Mouse (Mus musculus): ENCODE measurements around the gene Adamts2. TPM values are rescaled to one million over a fixed set of nuclear protein-coding genes. Genes with fewer than 3 reads are reported as not detected.

The Adamts2 gene
- polyA plus RNA-seq, 1 experiment from 2014 or later: 25.7 TPM

DNA sequence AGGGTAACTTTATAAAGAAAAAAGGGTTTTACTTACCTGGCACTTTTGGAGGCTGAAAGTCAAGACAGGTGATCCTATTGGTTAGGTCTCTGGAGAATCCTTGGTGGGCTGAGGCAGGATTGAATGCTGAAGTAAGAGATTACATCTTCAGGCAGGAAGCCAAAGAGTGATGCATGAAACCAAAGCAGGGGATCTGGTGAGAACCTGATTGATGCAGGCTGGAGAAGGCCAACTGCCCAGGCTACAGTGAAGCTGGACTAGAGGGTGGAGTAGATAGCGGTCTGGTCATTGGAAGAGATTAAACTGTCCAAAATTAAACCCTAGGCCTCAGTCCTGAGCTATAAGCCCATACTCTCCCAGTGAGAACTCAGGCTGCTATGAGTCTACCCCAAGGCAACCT, 69.0 kb downstream of the Adamts2 start:
- no peaks in the 10 kb centered on the region for H3K9me3 ChIP-seq (ENCODE audit: control insufficient read depth, low read length)
- H3K4me2 ChIP-seq (ENCODE audit: low read depth, low read length): no peak overlapping the region
- WGBS: 100% methylated on average over 1 of the region's 1 CpGs
- H3K36me3 ChIP-seq (ENCODE audit: control insufficient read depth, insufficient read depth, low read length): no peaks in the 10 kb centered on the region
- ATAC-seq (ENCODE audit: low read depth) (no peak), DNase-seq (ENCODE audit: low spot score) (no peak)
- no peak overlapping the region for H3K4me3 ChIP-seq (ENCODE audit: low read depth, low read length)
- 0 out of 2 replicates have a peak, but pooled peaks cover 6% of the 10 kb centered on the region for H3K4me1 ChIP-seq (ENCODE audit: control insufficient read depth, insufficient read depth, low read length)
- no peak overlapping the region for H3K27ac ChIP-seq (replicated peaks; ENCODE audit: low read depth, low read length)
- H3K9ac ChIP-seq (ENCODE audit: low read depth, low read length): no peak overlapping the region
- H3K27me3 ChIP-seq (replicated peaks; ENCODE audit: control insufficient read depth, insufficient read depth, low read length): no peaks in the 10 kb centered on the region

DNA sequence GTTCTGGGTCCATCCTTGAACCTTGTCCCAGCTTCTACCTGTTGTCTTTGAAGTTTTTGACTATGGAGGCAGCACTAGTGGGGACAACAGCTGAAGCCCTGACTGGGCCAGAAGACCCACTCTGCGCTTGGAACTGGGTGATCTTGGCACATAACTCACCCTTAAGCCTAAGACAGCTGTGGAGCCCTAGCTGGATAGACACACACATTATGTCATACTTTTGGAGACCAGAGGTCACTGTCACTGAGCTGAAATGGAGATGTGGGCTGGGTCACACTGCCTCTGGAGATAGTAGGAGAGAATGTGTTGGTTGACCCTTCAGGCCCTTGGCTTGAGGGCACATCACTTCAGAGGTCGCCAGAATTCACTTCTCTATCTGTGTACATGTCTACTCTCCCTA, 69.5 kb downstream of the Adamts2 start:
- Histone ChIP-seq H3K4me1 (ENCODE audit: control insufficient read depth, insufficient read depth, low read length) (0 out of 2 replicates have a peak, but pooled peaks cover 6% of the 10 kb centered on the region), H3K9ac (ENCODE audit: low read depth, low read length) (no peak overlapping the region), H3K36me3 (ENCODE audit: control insufficient read depth, insufficient read depth, low read length) (no peaks in the 10 kb centered on the region), H3K4me2 (ENCODE audit: low read depth, low read length) (no peak overlapping the region), H3K9me3 (ENCODE audit: control insufficient read depth, low read length) (no peaks in the 10 kb centered on the region), H3K27me3 (replicated peaks; ENCODE audit: control insufficient read depth, insufficient read depth, low read length) (no peaks in the 10 kb centered on the region), H3K4me3 (ENCODE audit: low read depth, low read length) (no peak overlapping the region), H3K27ac (replicated peaks; ENCODE audit: low read depth, low read length) (no peak overlapping the region)
- DNase-seq (ENCODE audit: low spot score) (no peak), ATAC-seq (ENCODE audit: low read depth) (no peak)
- 50% methylated on average over 2 of the region's 2 CpGs for WGBS

DNA sequence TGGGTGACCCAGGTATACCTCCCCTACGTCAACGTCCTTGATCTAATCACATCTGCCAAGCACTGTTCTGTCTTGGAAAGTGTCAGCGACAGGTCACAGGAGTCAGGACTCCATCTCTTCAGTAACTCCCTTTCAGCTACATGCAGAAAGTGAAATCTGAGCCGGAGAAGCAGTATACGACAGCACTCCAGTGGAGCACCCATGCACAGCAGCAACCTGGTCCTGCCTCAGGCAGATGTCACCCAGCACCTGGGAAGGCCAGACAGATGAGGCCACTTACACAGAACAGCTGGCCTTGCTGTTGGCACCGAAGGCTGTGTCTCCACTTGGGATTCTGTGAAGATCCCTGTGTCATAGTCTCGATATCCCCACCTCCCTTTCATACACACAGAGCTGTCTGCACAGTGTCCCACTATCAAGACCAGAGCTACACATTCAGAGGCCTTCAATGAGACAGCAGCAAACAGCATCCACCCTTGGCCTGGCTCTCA, 70.0 kb downstream of the Adamts2 start:
- no peak overlapping the region for H3K9ac ChIP-seq (ENCODE audit: low read depth, low read length)
- 0 out of 2 replicates have a peak, but pooled peaks cover 6% of the 10 kb centered on the region for H3K4me1 ChIP-seq (ENCODE audit: control insufficient read depth, insufficient read depth, low read length)
- H3K27me3 ChIP-seq (replicated peaks; ENCODE audit: control insufficient read depth, insufficient read depth, low read length): no peaks in the 10 kb centered on the region
- no peak overlapping the region for H3K4me3 ChIP-seq (ENCODE audit: low read depth, low read length)
- no peaks in the 10 kb centered on the region for H3K9me3 ChIP-seq (ENCODE audit: control insufficient read depth, low read length)
- no peak for DNase-seq (ENCODE audit: low spot score)
- H3K27ac ChIP-seq (replicated peaks; ENCODE audit: low read depth, low read length): no peak overlapping the region
- no peak overlapping the region for H3K4me2 ChIP-seq (ENCODE audit: low read depth, low read length)
- 70% methylated on average over 7 of the region's 7 CpGs for WGBS
- no peak for ATAC-seq (ENCODE audit: low read depth)
- no peaks in the 10 kb centered on the region for H3K36me3 ChIP-seq (ENCODE audit: control insufficient read depth, insufficient read depth, low read length)

DNA sequence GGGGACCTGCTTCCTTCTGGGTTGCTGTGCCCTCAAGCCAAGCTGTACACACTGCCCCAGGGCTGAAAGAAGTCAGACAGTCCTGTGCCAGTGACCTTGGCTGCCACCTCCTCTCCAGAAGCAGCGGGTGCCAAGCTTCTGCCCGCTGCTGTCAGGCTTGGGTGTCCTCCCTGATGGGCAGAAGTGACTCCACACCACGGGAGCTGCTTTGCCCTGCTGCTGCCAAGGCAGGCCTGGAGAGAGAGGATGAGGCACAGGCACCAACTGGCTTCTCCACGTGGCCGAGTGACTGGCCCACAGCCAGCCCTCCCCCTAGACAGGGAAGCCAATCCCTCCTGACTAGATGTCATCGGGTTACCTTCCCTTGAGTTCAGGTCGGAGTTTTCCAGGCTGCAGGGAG, 71.0 kb downstream of the Adamts2 start:
- Histone ChIP-seq H3K4me3 (ENCODE audit: low read depth, low read length) (no peak overlapping the region), H3K9ac (ENCODE audit: low read depth, low read length) (no peak overlapping the region), H3K27me3 (replicated peaks; ENCODE audit: control insufficient read depth, insufficient read depth, low read length) (no peaks in the 10 kb centered on the region), H3K4me1 (ENCODE audit: control insufficient read depth, insufficient read depth, low read length) (0 out of 2 replicates have a peak, but pooled peaks cover 6% of the 10 kb centered on the region), H3K9me3 (ENCODE audit: control insufficient read depth, low read length) (no peaks in the 10 kb centered on the region), H3K4me2 (ENCODE audit: low read depth, low read length) (no peak overlapping the region), H3K36me3 (ENCODE audit: control insufficient read depth, insufficient read depth, low read length) (no peaks in the 10 kb centered on the region), H3K27ac (replicated peaks; ENCODE audit: low read depth, low read length) (no peak overlapping the region)
- 41% methylated on average over 6 of the region's 7 CpGs for WGBS
- DNase-seq (ENCODE audit: low spot score) (peak; percentile 42), ATAC-seq (ENCODE audit: low read depth) (0 out of 2 replicates have a peak, but pooled peaks have one; percentile 24)

DNA sequence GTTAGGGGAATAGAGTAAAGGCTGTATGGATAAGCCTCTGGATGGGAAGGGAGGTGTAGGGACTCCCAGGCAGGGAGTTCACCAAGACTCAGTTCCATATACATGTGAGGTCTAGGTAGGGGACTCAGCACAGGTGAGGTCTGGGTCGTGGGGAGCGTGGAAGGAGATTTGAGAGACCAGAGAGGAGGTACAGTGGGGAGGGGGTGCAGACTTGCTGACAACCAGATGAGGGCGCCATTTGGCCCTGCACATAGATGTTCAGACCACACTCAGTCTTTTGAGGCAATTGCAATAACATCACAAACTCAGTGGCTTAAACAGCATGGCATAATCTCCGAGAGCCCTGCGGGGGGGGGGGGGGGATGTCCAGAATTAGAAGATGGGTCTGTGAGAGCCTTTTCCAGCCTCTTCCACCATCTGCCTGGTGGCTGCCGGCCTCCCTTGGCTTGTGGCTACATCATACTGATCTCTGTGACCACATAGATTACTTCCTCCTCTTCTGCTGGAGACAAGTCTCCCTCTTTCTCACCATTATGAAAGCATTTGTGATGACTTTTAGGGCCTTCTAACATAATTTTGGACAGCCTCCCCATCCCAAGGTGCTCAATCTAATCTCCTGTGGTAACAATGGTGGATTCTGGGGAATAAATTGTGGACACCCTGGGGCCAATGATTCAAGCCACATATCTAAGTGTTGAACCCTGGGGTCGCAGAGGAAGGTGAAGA, 71.8 kb downstream of the Adamts2 start:
- 74% methylated on average over 5 of the region's 7 CpGs for WGBS
- Histone ChIP-seq H3K4me2 (ENCODE audit: low read depth, low read length) (no peak overlapping the region), H3K27me3 (replicated peaks; ENCODE audit: control insufficient read depth, insufficient read depth, low read length) (no peaks in the 10 kb centered on the region), H3K9ac (ENCODE audit: low read depth, low read length) (no peak overlapping the region), H3K27ac (replicated peaks; ENCODE audit: low read depth, low read length) (no peak overlapping the region), H3K36me3 (ENCODE audit: control insufficient read depth, insufficient read depth, low read length) (no peaks in the 10 kb centered on the region), H3K4me1 (ENCODE audit: control insufficient read depth, insufficient read depth, low read length) (0 out of 2 replicates have a peak, but pooled peaks cover 6% of the 10 kb centered on the region), H3K9me3 (ENCODE audit: control insufficient read depth, low read length) (no peaks in the 10 kb centered on the region), H3K4me3 (ENCODE audit: low read depth, low read length) (no peak overlapping the region)
- DNase-seq (ENCODE audit: low spot score): no peak
- no peak for ATAC-seq (ENCODE audit: low read depth)

DNA sequence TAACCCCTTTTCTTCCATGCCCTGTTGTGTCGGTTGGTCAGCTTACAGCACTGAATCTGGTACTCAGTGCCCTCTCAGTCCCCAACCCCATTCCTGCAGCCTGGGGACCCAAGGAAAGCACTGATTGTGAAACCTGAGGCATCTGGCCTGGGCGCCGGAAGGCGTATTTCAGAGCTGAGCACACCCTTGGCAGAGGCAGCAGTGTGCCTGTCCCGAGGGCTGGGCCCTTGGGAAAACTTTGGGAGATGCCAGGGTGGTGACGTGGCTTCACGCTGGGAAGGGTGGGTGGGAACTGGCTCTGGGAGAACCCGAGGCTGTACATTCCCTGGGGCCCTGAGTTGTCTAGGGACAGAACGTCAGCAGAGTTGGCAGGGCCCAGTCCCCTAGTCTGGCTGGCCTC, 72.5 kb downstream of the Adamts2 start:
- H3K4me1 ChIP-seq (ENCODE audit: control insufficient read depth, insufficient read depth, low read length): 0 out of 2 replicates have a peak, but pooled peaks cover 6% of the 10 kb centered on the region
- H3K36me3 ChIP-seq (ENCODE audit: control insufficient read depth, insufficient read depth, low read length): no peaks in the 10 kb centered on the region
- no peak overlapping the region for H3K27ac ChIP-seq (replicated peaks; ENCODE audit: low read depth, low read length)
- DNase-seq (ENCODE audit: low spot score): no peak
- H3K4me2 ChIP-seq (ENCODE audit: low read depth, low read length): no peak overlapping the region
- WGBS: 80% methylated on average over 9 of the region's 9 CpGs
- H3K9ac ChIP-seq (ENCODE audit: low read depth, low read length): no peak overlapping the region
- no peak for ATAC-seq (ENCODE audit: low read depth)
- H3K27me3 ChIP-seq (replicated peaks; ENCODE audit: control insufficient read depth, insufficient read depth, low read length): no peaks in the 10 kb centered on the region
- H3K9me3 ChIP-seq (ENCODE audit: control insufficient read depth, low read length): no peaks in the 10 kb centered on the region
- H3K4me3 ChIP-seq (ENCODE audit: low read depth, low read length): no peak overlapping the region

DNA sequence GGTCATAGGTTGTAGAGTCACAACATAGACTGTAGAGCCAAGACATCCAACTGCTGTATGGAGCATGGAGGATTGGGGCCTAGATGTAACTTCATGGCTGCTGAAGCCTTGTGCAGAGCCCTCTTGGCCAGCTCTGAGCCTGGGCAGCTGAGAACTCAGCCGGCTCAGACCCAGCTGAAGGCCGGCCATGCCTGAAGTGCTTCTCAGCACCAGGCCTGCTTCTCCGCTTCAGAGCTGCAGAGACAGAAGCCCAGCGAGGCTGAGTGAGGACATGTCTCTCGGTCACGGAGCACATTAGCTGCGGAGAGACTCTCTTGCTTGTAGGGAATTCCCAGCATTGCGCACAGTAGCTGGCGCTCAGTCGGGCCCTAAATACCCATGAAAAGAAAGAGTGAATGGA, 76.8 kb downstream of the Adamts2 start:
- DNase-seq (ENCODE audit: low spot score): no peak
- H3K9ac ChIP-seq (ENCODE audit: low read depth, low read length): no peak overlapping the region
- no peaks in the 10 kb centered on the region for H3K36me3 ChIP-seq (ENCODE audit: control insufficient read depth, insufficient read depth, low read length)
- H3K4me3 ChIP-seq (ENCODE audit: low read depth, low read length): no peak overlapping the region
- H3K27ac ChIP-seq (replicated peaks; ENCODE audit: low read depth, low read length): no peak overlapping the region
- H3K27me3 ChIP-seq (replicated peaks; ENCODE audit: control insufficient read depth, insufficient read depth, low read length): no peaks in the 10 kb centered on the region
- no peaks in the 10 kb centered on the region for H3K9me3 ChIP-seq (ENCODE audit: control insufficient read depth, low read length)
- no peak overlapping the region for H3K4me2 ChIP-seq (ENCODE audit: low read depth, low read length)
- ATAC-seq (ENCODE audit: low read depth): no peak
- H3K4me1 ChIP-seq (ENCODE audit: control insufficient read depth, insufficient read depth, low read length): 0 out of 2 replicates have a peak, but pooled peaks cover 5% of the 10 kb centered on the region
- WGBS: 92% methylated on average over 10 of the region's 10 CpGs

DNA sequence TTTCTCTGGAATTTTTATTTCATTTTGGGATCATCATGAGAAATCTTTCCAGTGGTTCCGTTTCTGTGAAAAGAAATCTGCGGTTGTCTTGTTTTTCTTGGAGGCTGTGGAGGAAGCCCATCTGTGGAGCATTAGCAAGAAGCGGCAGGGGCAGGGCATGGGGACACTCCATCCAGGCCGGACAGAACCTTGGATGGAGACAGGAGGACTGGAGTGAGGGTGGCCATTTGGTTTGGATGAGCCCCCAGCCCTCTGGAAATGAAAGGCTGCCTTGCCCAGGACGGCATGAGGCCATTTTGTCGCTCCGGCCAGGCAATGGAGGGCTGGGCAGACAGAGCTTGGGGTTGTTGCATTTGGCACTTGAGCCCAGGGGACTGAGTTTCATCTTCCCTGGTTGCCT, 80.1 kb downstream of the Adamts2 start:
- Histone ChIP-seq H3K4me1 (ENCODE audit: control insufficient read depth, insufficient read depth, low read length) (0 out of 2 replicates have a peak, but pooled peaks cover 5% of the 10 kb centered on the region), H3K9ac (ENCODE audit: low read depth, low read length) (no peak overlapping the region), H3K36me3 (ENCODE audit: control insufficient read depth, insufficient read depth, low read length) (no peaks in the 10 kb centered on the region), H3K9me3 (ENCODE audit: control insufficient read depth, low read length) (no peaks in the 10 kb centered on the region), H3K4me3 (ENCODE audit: low read depth, low read length) (no peak overlapping the region), H3K27ac (replicated peaks; ENCODE audit: low read depth, low read length) (no peak overlapping the region), H3K4me2 (ENCODE audit: low read depth, low read length) (no peak overlapping the region), H3K27me3 (replicated peaks; ENCODE audit: control insufficient read depth, insufficient read depth, low read length) (no peaks in the 10 kb centered on the region)
- ATAC-seq (ENCODE audit: low read depth) (no peak), DNase-seq (ENCODE audit: low spot score) (peak; percentile 29)
- WGBS: 63% methylated on average over 7 of the region's 7 CpGs

DNA sequence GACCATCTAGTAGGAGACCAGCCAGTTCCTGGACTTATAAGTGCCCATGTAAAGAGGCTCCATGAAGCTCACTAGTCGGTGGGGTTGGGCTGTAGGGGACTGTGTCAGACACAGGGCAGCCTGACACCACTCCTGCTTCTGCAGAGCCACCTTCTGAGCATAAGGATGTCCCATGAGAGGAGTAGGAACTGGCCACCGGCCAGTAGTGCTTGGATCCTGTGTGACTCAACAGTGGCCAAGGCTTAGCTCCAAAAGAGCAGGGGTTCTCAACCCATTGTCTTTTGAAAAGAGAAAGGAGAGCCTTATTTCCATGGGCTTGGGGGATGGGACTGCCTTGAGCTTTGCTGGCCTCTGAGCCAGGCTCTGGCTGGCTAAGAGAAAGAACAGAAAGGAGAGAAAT, 81.9 kb downstream of the Adamts2 start:
- WGBS: 87% methylated on average over 2 of the region's 2 CpGs
- Histone ChIP-seq H3K9me3 (ENCODE audit: control insufficient read depth, low read length) (no peaks in the 10 kb centered on the region), H3K27ac (replicated peaks; ENCODE audit: low read depth, low read length) (no peak overlapping the region), H3K27me3 (replicated peaks; ENCODE audit: control insufficient read depth, insufficient read depth, low read length) (no peaks in the 10 kb centered on the region), H3K36me3 (ENCODE audit: control insufficient read depth, insufficient read depth, low read length) (no peaks in the 10 kb centered on the region), H3K4me2 (ENCODE audit: low read depth, low read length) (no peak overlapping the region), H3K4me3 (ENCODE audit: low read depth, low read length) (no peak overlapping the region), H3K4me1 (ENCODE audit: control insufficient read depth, insufficient read depth, low read length) (0 out of 2 replicates have a peak, but pooled peaks cover 5% of the 10 kb centered on the region), H3K9ac (ENCODE audit: low read depth, low read length) (no peak overlapping the region)
- DNase-seq (ENCODE audit: low spot score): no peak
- ATAC-seq (ENCODE audit: low read depth): no peak
